Mouse (Mus musculus): Measurements from ENCODE around the gene Armt1. TPM values are rescaled to one million over a fixed set of nuclear protein-coding genes. Genes with fewer than 3 reads are reported as not detected.

Armt1 gene
- total RNA-seq, 2 experiments from 2014 or later: 21.0 to 21.8 TPM

DNA sequence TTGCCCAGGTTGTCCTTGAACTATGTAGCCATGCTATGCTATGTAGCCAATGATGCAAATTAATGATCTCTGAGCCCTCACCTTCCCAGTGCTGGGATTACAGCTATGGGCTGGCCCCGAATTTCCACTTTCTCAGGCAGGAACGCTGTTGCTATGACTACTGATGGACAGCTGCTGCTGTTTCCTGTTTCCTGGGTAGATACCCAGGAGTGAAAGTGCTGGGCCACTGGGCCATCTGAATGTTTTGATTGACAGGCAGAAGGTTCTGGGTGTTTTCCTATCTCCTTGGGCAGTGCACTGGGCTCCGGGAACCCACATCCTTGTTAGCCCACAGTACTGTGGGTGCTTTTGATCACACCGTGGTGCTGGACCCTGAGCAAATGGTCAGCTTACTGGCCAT lies 24.1 kb downstream of the Armt1 start:
- H3K27ac ChIP-seq: no peak overlapping the region
- H3K4me3 ChIP-seq: no peak overlapping the region
- intact Hi-C loops (cut with DNase I): no loop called here
- no peak for TF ChIP-seq CTCF (IDR thresholded peaks at IDR 0.05)
- no peak for DNase-seq (ENCODE audit: extremely low spot score in 1 of 2, low spot score in 2 of 2)

DNA sequence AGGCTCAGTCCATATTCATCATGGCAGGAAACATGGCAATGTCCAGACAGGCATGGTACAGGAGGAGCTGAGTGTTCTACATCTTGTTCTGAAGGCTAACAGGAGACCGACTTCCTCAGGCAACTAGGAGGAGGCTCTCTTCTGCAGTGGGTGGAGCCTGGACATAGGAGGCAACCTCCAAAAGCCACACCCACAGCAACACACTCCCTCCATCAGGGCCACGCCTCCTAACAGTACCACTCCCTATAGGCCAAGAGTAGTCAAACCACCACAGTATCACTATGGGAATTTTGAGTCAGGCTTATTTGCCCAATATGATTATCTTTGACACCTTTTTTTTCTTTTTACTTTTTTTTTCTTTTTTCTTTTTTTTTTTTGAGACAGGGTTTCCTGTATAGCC lies 27.9 kb downstream of the Armt1 start:
- intact Hi-C loops (cut with DNase I): no loop called here
- TF ChIP-seq CTCF (IDR thresholded peaks at IDR 0.05): no peak
- DNase-seq (ENCODE audit: extremely low spot score in 1 of 2, low spot score in 2 of 2): no peak
- Histone ChIP-seq H3K27ac (no peak overlapping the region), H3K4me3 (no peak overlapping the region)

DNA sequence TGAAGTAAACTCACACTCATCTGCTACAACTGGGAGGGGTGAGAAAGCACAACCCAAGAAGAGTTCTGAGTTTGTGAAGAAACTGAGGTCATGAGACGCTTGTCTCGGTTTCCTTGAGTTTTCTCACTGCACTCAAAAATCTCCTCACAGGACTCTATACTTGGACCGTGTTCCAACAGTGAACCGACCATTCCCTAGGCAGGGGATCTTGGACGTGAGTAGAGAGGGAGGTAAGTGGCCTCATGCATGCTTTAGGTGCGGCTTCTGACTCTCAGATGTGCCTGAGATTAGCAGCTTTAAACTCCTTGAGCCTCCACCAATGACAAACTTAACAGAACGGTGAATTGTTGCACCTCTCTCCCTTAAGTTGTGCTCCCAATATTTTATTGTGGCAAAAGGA lies 33.5 kb downstream of the Armt1 start:
- intact Hi-C loops (cut with DNase I): no loop called here
- no peak overlapping the region for H3K27ac ChIP-seq
- no peak for DNase-seq (ENCODE audit: extremely low spot score in 1 of 2, low spot score in 2 of 2)
- no peak for TF ChIP-seq CTCF (IDR thresholded peaks at IDR 0.05)
- H3K4me3 ChIP-seq: no peak overlapping the region

DNA sequence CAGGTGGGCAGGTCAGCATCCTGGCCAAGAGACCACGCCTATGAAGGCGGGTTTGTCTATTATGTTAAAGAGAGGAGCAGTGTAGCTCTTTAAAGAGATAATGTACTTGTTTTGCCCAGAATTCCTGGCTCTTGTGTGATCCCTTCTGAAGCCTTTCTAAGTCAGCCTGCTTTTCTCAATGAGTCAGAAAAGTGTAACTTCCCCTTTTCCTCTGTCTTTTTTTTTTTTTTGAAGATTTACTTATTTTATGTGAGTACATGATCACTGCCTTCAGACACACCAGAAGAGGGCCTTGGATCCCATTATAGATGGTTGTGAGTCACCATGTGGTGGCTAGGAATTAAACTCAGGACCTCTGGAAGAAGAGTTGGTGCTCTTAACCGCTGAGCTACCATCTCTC lies 37.1 kb downstream of the Armt1 start:
- intact Hi-C loops (cut with DNase I): no loop called here
- no peak overlapping the region for H3K27ac ChIP-seq

DNA sequence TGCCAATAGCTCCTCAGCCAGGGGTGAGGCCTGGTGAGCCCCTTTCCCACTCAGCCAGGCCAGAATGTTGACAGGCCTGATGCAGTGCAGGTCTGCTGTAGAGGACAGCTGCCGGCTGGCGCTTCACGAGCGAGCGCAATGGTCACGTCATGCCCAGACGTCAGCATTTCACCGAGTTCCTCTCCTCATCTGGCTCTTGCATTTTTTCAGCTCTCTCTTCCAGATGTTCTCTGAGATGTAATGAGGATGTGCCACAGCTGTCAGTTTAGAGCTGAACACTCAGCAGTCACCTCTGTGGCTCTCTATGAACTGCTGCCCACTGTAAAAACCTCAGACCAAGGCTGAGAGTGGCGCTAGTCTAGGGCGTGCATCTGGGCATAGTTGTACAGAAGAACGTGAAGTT lies 41.3 kb downstream of the Armt1 start:
- TF ChIP-seq CTCF (IDR thresholded peaks at IDR 0.05): no peak
- no peak for DNase-seq (ENCODE audit: extremely low spot score in 1 of 2, low spot score in 2 of 2)
- H3K27ac ChIP-seq: no peak overlapping the region
- intact Hi-C loops (cut with DNase I): no loop called here
- no peak overlapping the region for H3K4me3 ChIP-seq

More for the DNA sequence above, 37.1 kb downstream of the Armt1 start:
- DNase-seq (ENCODE audit: extremely low spot score in 1 of 2, low spot score in 2 of 2): no peak
- TF ChIP-seq CTCF (IDR thresholded peaks at IDR 0.05): no peak
- H3K4me3 ChIP-seq: no peak overlapping the region

DNA sequence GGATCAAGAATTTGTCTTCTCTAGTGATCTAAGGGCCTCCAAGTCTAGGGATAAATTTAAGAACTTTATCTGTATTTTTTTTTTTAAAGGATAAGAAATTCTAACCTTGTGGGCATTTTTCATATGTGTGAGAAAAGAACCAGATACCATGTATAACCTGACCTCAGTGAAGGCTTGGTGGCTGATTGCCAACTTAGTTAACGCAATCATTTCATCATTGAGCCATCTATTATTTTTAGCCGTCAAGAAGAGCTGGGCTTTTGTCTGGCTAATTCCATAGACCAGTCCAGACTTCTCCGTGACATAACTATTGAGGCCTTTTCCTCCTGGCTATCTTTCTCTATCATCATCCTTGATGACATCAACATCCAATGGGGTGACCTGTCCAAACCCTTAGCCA lies 43.2 kb downstream of the Armt1 start:
- no peak for DNase-seq (ENCODE audit: extremely low spot score in 1 of 2, low spot score in 2 of 2)
- TF ChIP-seq CTCF (IDR thresholded peaks at IDR 0.05): no peak
- no peak overlapping the region for H3K4me3 ChIP-seq
- H3K27ac ChIP-seq: no peak overlapping the region
- intact Hi-C loops (cut with DNase I): no loop called here

DNA sequence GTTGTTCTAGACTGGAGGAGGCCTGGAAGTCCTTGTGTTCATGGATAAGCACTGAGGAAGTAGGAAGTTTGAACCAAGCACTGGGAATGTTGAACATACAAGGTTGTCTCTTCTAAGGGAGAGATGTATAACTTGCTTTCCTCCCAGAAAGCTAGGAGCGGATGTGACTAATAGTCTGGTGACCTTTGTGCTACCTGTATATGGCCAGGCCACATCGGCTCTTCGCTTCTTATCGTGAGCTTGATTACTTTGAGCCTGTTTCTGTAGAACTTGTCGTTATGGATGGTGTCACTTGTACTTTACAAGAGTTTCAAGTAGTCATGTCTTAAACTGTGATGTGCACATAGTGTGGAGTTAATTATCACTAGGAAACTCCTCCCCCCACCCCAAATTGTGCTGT lies 44.3 kb downstream of the Armt1 start:
- no peak overlapping the region for H3K4me3 ChIP-seq
- no peak for DNase-seq (ENCODE audit: extremely low spot score in 1 of 2, low spot score in 2 of 2)
- H3K27ac ChIP-seq: no peak overlapping the region
- intact Hi-C loops (cut with DNase I): no loop called here
- no peak for TF ChIP-seq CTCF (IDR thresholded peaks at IDR 0.05)

DNA sequence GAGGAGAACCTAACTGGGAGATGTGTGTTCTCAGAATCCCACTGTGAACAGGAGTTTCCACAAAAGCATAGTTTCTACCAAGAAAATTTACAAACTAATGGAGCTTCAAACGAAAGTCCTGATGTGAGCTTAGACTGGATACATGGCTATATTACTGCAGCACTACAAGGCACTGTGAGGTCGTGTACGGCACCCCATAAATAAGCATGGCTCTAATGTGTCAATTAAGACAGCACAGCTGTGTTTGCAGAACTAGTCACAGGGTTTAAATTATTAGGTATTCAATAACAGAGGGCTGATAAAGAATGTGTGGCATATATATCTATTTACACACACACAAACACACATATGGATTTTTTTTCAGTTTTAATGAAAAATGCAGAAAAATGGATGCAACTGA lies 48.7 kb downstream of the Armt1 start:
- TF ChIP-seq CTCF (IDR thresholded peaks at IDR 0.05): no peak
- Histone ChIP-seq H3K27ac (no peak overlapping the region), H3K4me3 (no peak overlapping the region)
- intact Hi-C loops (cut with DNase I): no loop called here
- DNase-seq (ENCODE audit: extremely low spot score in 1 of 2, low spot score in 2 of 2): no peak

DNA sequence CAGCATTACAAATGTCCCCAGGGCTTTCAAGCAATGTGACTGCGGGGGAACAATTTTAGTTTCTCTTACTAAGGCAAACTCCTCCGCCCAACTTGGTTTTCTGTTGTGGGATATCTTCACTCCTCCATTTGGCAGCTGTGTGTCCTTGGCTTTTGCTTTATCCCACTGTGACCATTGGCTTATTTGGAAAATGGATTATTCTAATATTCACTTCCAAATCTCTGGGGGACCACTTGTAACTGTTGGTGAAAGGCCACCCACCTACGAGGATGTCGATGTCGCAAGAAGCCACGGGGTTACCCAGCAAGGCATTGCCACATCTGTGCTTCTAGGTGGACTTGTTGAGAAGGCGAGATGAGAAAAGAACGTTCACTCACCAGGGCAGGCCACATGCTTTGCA lies 49.4 kb downstream of the Armt1 start:
- no peak for TF ChIP-seq CTCF (IDR thresholded peaks at IDR 0.05)
- DNase-seq (ENCODE audit: extremely low spot score in 1 of 2, low spot score in 2 of 2): no peak
- intact Hi-C loops (cut with DNase I): no loop called here
- Histone ChIP-seq H3K27ac (no peak overlapping the region), H3K4me3 (no peak overlapping the region)

DNA sequence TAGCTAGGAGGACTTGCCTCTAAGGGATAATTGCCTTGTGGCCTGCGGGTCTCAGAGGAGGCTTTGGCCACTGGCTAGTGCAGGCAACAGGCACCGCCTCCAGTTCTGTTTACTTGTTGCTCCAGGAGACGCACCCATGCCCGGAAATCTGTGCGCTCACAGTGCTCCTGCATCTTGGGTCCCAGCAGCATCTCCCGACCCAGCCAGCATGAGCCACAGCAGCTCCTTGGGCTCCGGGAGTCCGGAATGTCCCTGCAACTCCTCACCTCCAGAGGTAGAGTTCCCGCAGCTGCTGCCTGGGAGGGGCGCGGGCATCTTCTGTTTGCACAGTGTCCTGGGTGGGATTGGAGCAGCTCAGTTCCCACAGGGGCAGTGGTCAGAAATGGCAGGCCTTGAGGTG lies 50.1 kb downstream of the Armt1 start, which contains the start of gene Ccdc170:
Gene Ccdc170, plus strand, starts transcription at position 148 of the 400 bp plus-strand sequence.
- no peak for TF ChIP-seq CTCF (IDR thresholded peaks at IDR 0.05)
- intact Hi-C loops (cut with DNase I): no loop called here
- no peak for DNase-seq (ENCODE audit: extremely low spot score in 1 of 2, low spot score in 2 of 2)
- no peak within 1 kb of the TSS for H3K27ac ChIP-seq
- no peak within 1 kb of the TSS for H3K4me3 ChIP-seq

DNA sequence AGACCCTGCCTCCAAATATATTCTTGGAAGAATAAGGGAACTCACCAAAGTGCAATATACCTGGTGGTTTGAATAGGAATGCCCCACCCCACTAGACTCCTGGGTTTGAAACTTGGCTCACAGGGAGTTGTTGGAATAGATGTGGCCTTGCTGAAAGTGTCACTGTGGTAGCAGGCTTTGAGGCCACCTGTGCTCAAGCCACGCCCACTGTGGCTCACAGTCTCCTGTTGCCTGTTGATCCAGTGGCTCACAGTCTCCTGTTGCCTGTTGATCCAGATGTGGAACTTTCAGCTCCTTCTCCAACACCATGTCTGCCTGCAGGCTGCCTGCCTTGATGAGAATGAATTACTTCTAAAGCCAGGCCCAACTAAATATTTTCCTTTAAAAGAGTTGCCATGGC lies 51.6 kb downstream of the Armt1 start:
- no peak overlapping the region for H3K27ac ChIP-seq
- intact Hi-C loops (cut with DNase I): no loop called here
- TF ChIP-seq CTCF (IDR thresholded peaks at IDR 0.05): no peak

DNA sequence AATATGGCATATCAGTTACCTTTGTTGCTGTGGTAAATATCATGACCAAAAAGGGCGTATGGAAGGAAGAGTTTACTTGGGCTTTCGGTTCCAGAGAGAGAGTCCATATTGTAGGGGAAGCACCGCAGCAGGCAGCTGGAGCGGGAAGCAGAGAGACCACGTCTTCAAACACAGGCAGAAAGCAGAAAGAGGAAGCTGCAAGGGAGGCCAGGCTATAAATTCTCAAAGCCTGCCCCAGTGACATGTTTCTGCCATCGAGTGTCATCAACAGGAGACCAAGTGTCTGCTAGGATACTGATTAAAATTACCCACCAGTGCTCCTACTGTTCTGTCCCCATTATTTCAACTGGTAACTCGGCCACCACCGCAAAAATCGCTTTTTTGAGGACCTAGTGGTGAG lies 52.7 kb downstream of the Armt1 start:
- no peak for TF ChIP-seq CTCF (IDR thresholded peaks at IDR 0.05)
- intact Hi-C loops (cut with DNase I): no loop called here
- no peak overlapping the region for H3K4me3 ChIP-seq
- DNase-seq (ENCODE audit: extremely low spot score in 1 of 2, low spot score in 2 of 2): no peak
- no peak overlapping the region for H3K27ac ChIP-seq

More for the DNA sequence above, 51.6 kb downstream of the Armt1 start:
- DNase-seq (ENCODE audit: extremely low spot score in 1 of 2, low spot score in 2 of 2): no peak
- H3K4me3 ChIP-seq: no peak overlapping the region

DNA sequence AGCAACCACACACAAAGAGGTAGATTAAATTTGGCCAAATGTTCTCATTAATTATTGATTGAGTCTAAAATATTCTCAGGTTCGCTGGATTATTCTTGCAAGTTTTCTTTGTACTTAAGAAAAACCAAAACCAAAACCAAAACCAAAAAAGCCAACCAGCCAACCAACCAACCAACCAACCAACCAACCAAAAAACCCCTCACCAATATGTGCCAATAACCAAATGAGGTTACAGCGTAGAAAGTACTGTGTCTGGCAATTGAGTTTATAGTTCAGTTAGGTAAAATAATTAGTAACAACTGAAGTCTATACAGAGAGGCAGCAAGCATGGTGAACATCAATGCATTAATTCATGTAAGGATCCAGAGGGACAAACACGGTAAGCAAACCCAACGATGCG lies 57.6 kb downstream of the Armt1 start:
- H3K4me3 ChIP-seq: no peak overlapping the region
- intact Hi-C loops (cut with DNase I): no loop called here
- no peak for TF ChIP-seq CTCF (IDR thresholded peaks at IDR 0.05)
- no peak for DNase-seq (ENCODE audit: extremely low spot score in 1 of 2, low spot score in 2 of 2)
- no peak overlapping the region for H3K27ac ChIP-seq

DNA sequence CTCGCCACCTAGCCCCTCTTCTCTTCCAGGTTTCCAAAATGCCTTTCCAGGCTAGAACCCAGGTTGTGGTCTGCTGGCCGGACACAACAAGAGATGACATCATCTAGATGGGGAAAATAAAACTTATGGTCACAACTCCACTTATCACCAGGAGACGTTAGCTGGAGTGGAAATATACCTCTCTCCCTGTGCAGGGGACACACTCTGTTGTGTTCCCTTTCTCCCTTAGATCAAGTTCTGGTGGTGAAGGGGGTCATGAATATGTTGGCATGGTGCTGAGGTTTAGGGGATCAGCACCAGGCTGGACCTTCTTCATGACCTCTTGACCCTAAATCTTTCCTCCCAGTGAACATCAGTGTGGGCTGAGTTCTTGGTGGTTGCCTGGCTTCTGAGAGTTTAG lies 59.0 kb downstream of the Armt1 start:
- intact Hi-C loops (cut with DNase I): no loop called here
- no peak for TF ChIP-seq CTCF (IDR thresholded peaks at IDR 0.05)
- no peak overlapping the region for H3K27ac ChIP-seq
- H3K4me3 ChIP-seq: no peak overlapping the region
- no peak for DNase-seq (ENCODE audit: extremely low spot score in 1 of 2, low spot score in 2 of 2)
